Mouse (Mus musculus): ENCODE measurements around the gene Snd1.

DNA sequence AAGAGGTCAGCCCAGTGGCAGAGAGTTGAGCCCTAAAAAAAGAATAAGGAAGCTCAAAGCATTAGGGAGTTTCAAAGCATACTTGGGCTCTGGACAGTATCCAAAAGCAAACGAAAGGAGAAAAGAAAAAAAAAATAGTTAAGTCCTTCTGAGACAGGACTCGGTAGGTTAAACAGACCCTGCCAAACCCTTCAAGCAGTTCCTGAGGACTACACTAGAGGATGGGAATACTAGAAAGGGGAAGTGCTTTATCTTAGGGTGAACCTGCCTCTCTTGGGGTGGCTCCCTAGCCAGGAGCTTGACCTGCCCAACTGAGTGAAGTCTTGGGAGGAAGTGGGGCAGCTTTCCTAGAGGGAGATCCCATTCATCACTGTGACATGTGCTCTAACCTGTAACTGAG, 248.1 kb downstream of the Snd1 start:
- TF ChIP-seq CTCF (IDR thresholded peaks at IDR 0.05; ENCODE audit: extremely low read depth, insufficient read depth, low read length), result no peak
- no peak for TF ChIP-seq POLR2A (IDR thresholded peaks at IDR 0.05; ENCODE audit: extremely low read depth, insufficient read depth, low read length)
